Mouse (Mus musculus): ENCODE data around the gene Olfr811.

Olfr811 gene

GRCm38 (mm10) chr10:129804296-129804695 is at the start of gene Olfr811:
TSS of gene Olfr811 (minus strand) at chr10:129804396.
- no peak for DNase-seq (ENCODE audit: low spot score in 2 of 2)

GRCm38 (mm10) chr10:129847343-129847742 is 43.1 kb upstream of the Olfr811 start:
- DNase-seq (ENCODE audit: low spot score in 2 of 2), result no peak

GRCm38 (mm10) chr10:129845994-129846393 is 41.8 kb upstream of the Olfr811 start, which contains the start of gene Olfr812:
TSS of gene Olfr812 (minus strand) at chr10:129846094.
- DNase-seq (ENCODE audit: low spot score in 2 of 2), result no peak

- no peak for DNase-seq (ENCODE audit: low spot score in 2 of 2)
These were observed 9.4 kb downstream of the Olfr811 start, which contains the start of gene Olfr810 for GRCm38 (mm10) chr10:129794817-129795216. TSS of gene Olfr810 (minus strand) at chr10:129794917.

DNA sequence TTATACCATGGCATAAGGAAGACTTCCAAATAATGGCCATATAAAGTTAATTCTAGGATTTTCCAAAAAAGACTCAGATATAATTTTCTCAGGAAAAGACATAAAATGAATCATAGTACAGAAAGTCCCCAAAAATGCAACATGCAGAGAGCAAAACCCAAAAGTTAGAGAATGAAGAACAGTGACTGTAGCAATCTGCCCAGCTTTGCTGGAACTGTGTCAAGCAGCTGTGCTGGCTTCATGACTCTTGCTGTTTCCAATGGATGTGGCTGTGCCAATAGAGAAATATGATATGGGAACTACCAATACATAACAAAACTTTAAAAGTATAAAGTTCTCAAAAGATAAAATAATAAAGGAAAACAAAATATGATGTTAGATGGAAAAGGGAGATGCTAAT is 26.1 kb downstream of the Olfr811 start:
- no peak for DNase-seq (ENCODE audit: low spot score in 2 of 2)

DNA sequence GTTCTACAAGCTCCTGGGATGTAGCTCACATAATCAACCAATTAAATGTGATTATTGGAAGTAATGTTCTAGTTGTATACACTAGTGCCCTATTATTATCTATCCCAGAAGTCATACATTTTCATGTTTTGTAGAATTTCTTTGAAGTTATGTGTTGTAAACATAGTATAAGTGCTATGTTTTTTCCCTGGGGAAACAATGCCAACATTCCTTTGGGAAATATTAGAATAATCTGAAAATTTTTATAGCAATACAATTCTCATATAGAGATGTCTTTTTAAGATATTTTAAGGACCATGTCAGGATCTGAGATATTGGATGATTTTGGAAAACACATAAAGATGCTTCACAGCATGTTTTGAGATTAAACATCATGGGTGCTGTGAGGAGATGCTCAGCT is 29.9 kb downstream of the Olfr811 start, which contains the start of gene Olfr809:
Olfr809 (plus strand) TSS at position 301 of the 400 bp plus-strand sequence.
- no peak for DNase-seq (ENCODE audit: low spot score in 2 of 2)

- no peak for DNase-seq (ENCODE audit: low spot score in 2 of 2)
These were observed 39.0 kb downstream of the Olfr811 start, which contains the start of gene Olfr808 for GRCm38 (mm10) chr10:129765182-129765581. TSS of gene Olfr808 (plus strand) at chr10:129765482.

DNA sequence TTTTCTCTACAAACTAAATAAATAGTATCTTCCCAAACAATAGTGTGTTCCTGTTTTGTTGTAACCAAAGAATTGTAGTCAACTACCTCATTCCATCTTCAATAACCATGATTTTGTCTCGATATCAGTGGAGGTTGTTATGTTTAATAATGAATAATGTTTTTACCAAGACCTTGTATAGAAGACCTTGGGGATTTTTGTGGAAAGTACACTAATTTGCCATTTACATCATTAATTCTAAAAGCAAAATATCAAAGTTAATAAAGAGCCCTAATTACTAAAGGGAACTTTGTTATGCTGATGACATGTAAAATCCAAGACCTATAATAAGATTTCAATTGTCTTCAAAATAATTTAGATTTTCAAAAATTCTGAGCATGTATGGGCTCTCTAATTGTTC is 46.5 kb downstream of the Olfr811 start, which contains the start of gene Olfr807:
Olfr807 (minus strand) TSS at position 101 of the 400 bp plus-strand sequence.
- no peak for DNase-seq (ENCODE audit: low spot score in 2 of 2)
